Mouse (Mus musculus) E14TG2a.4 (cell line): Measurements from ENCODE around the gene Asf1b.

Experiments used
- CTCF ChIP-seq: conservative IDR thresholded peaks from 2 replicates; pipeline ENCODE4 v1.5.1; 2014; ENCODE audit warnings: low read length
- NANOG ChIP-seq: IDR thresholded peaks from 2 replicates; pipeline ENCODE4 v1.6.1; 2014; ENCODE audit warnings: borderline replicate concordance, low read length, mixed read lengths

DNA sequence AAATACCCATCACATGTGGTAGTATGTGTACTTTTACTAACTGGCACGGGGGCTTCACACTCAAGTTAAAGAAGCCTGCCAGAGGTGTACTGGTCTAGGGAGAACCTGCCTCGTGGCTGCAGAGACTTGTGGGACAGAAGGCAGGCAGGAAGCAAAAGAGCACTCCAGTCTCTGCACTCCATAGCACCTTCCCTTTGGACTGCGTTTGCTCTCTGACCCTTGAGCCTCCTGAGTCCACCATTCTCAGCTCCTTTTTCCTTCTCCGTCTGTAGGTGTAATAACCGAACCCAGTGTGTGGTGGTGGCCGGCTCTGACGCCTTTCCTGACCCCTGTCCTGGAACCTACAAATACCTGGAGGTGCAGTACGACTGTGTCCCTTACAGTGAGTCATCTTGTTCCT lies 32.6 kb upstream of the Asf1b start:
- TF ChIP-seq CTCF (no peak), NANOG (no peak)
